Mouse (Mus musculus) stomach, embryonic 16.5 days (tissue): ENCODE measurements around the gene Kcnn4. TPM values are rescaled to one million over a fixed set of nuclear protein-coding genes. Genes with fewer than 3 reads are reported as not detected.
A peak's percentile ranks its signal among the peaks of the same experiment; 100 is the strongest.

Source experiments
- ATAC-seq: fragments of 200-750 bp; cut with Nextera tagmentation; 2 replicates; pipeline ENCODE4 v1.8.0; 2017; ENCODE audit warnings: moderate number of reproducible peaks, moderate TSS enrichment; ENCODE audit not compliant: insufficient read depth, low FRiP score
- H3K27ac ChIP-seq: fragments of 300-500 bp; sonication (generic); 2 replicates; pipeline ENCODE4 v1.5.1; 2014; ENCODE audit warnings: low read length
- H3K27me3 ChIP-seq: fragments of 300-500 bp; sonication (generic); 2 replicates; pipeline ENCODE4 v1.6.1; 2014; ENCODE audit warnings: low read length, control low read depth, mixed read lengths; ENCODE audit not compliant: control insufficient read depth, insufficient read depth
- H3K36me3 ChIP-seq: fragments of 300-500 bp; sonication (generic); 2 replicates; pipeline ENCODE4 v1.6.1; 2014; ENCODE audit warnings: low read length; ENCODE audit not compliant: control insufficient read depth, insufficient read depth
- H3K4me1 ChIP-seq: fragments of 300-500 bp; sonication (generic); 2 replicates; pipeline ENCODE4 v1.6.1; 2014; ENCODE audit warnings: low read length, control low read depth, mixed read lengths; ENCODE audit not compliant: control insufficient read depth, insufficient read depth
- H3K4me2 ChIP-seq: fragments of 300-500 bp; sonication (generic); 2 replicates; pipeline ENCODE4 v1.6.1; 2014; ENCODE audit warnings: low read depth, low read length, mixed read lengths
- H3K4me3 ChIP-seq: fragments of 300-500 bp; sonication (generic); replicated peaks from 2 replicates; pipeline ENCODE4 v1.5.1; 2014; ENCODE audit warnings: mild to moderate bottlenecking, low read length
- H3K9ac ChIP-seq: fragments of 300-500 bp; sonication (generic); 2 replicates; pipeline ENCODE4 v1.6.1; 2014; ENCODE audit warnings: low read length
- H3K9me3 ChIP-seq: fragments of 300-500 bp; sonication (generic); replicated peaks from 2 replicates; pipeline ENCODE4 v1.6.1; 2016; ENCODE audit warnings: low read length, control low read depth; ENCODE audit not compliant: control insufficient read depth
- WGBS: fragments of 180-500 bp; shearing (Covaris S2); extraction: QIAGEN DNeasy Blood & Tissue Kit; methylation state at CpG from one replicate; pipeline ENCODE4 v1.1.7; 2014; 5-methylcytosine and 5-hydroxymethylcytosine counted together
- polyA plus RNA-seq: library from polyadenylated mRNA; unstranded; fragments of >200 nt; fragmentation: Nextera tagmentation; extraction: Ambion mirVana; gene quantifications from 2 replicates; pipeline ENCODE4 v1.2.1, GENCODE M21; 2015

The Kcnn4 gene
- polyA plus RNA-seq, 1 experiment from 2014 or later = 8.5 TPM

DNA sequence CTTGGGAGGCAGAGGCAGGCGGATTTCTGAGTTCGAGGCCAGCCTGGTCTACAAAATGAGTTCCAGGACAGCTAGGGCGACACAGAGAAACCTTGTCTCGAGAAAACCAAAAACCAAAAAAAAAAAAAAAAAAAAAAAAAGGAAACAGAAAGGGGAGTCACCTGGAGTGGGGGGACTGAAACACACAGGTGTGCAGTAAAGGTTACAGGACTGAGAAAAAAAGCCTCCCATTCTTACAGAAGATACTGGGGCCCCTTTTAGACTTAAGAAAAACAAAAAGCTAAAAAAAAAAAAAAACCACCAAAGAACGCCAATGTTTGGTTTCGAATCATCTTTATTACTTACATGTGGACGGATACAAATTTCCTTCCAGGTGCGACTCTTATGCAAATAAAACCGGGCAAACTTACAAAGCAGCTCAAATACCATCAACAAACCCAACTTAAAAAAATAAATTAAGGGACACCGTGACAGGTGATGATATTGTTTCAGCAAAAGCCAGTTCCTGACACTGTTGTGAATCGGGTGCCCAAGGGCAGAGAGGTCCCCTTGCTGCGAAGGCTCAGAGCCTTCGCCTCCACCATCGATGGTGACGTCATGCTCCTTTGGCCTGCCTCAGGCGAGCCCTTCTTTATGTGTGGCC is 12.8 kb downstream of the Kcnn4 start:
- H3K27me3 ChIP-seq = no peaks in the 10 kb centered on the region
- H3K9ac ChIP-seq = no peak overlapping the region
- WGBS = 63% methylated on average over 16 of the region's 16 CpGs
- no peak overlapping the region for H3K4me2 ChIP-seq
- no peak for ATAC-seq
- H3K27ac ChIP-seq = no peak overlapping the region
- H3K9me3 ChIP-seq = no peaks in the 10 kb centered on the region
- no peak overlapping the region for H3K4me3 ChIP-seq
- H3K36me3 ChIP-seq = no peaks in the 10 kb centered on the region
- H3K4me1 ChIP-seq = no peaks in the 10 kb centered on the region

DNA sequence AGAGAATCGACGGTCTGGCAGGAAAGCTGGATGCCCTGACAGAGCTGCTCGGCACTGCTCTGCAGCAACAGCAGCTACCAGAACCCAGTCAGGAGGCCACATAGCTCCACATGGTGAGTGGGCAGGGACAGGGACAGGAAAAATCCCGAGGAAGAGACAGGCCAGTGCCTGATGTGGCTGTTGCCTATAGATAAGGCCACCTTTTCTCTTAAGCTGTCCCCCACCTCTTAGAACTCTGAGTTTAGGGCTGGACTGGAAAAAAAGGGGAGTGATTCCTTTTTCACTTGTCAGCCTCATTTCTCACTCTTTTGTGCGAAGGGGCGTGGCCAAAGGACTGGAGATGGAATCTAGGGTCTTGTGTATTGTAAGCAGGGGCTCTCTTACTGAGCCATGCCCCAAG is 14.0 kb downstream of the Kcnn4 start:
- no peak overlapping the region for H3K4me2 ChIP-seq
- no peak overlapping the region for H3K9ac ChIP-seq
- WGBS = 62% methylated on average over 6 of the region's 6 CpGs
- no peaks in the 10 kb centered on the region for H3K27me3 ChIP-seq
- H3K4me1 ChIP-seq = no peaks in the 10 kb centered on the region
- no peak overlapping the region for H3K27ac ChIP-seq
- ATAC-seq = no peak
- H3K9me3 ChIP-seq = no peaks in the 10 kb centered on the region
- H3K4me3 ChIP-seq = no peak overlapping the region
- no peaks in the 10 kb centered on the region for H3K36me3 ChIP-seq

DNA sequence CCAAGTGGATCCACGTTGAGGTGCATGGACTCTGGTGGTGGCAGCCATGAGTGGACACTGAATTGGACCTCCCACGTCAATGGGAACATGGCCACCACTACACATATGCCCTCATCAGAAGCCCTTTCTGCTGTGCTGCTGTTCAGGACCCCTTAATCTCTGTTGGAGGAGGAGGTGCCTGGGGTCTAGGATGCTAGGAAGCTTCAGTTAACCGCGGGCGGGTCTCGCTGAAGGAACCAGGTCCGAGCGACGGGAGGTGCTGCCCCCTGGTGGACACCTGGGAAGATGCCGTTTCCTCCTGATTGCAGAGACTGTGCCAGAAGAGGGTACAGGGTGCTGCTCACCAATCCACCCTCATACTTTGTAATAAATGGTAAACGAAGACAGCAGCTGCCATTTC is 14.8 kb downstream of the Kcnn4 start:
- H3K4me3 ChIP-seq = no peak overlapping the region
- H3K9me3 ChIP-seq = no peaks in the 10 kb centered on the region
- peak overlapping the region; percentile 36 for H3K4me2 ChIP-seq
- H3K4me1 ChIP-seq = no peaks in the 10 kb centered on the region
- ATAC-seq = no peak
- no peaks in the 10 kb centered on the region for H3K36me3 ChIP-seq
- H3K27ac ChIP-seq = no peak overlapping the region
- H3K9ac ChIP-seq = no peak overlapping the region
- WGBS = 8% methylated on average over 11 of the region's 11 CpGs
- H3K27me3 ChIP-seq = no peaks in the 10 kb centered on the region

DNA sequence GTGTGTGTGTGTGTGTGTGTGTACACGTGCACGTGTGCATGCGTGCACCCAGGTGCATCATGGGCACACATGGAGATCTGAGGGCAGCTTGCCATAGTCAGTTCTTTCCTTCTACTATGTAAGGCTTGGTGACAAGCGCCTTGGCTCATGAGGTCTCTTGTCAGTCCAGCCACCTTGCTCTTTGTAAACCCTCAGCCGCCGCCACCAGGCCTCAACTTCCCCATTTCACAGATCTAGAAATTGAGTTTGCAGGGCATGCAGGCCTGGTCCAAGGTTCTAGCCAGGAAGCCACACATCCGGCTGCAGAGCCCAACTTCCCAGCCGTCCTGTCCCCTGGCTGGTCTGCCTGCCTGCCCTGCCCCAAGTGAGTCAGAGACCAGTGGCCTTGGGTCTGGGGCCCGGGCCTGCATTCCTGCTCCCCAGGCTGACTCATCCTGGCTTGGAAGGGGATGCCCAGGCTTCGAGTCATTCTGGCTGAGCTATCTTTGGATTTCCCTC is 17.0 kb downstream of the Kcnn4 start:
- Histone ChIP-seq H3K36me3 (no peaks in the 10 kb centered on the region), H3K27me3 (no peaks in the 10 kb centered on the region), H3K27ac (no peak overlapping the region), H3K9ac (no peak overlapping the region), H3K4me1 (peaks cover 10% of the 10 kb centered on the region; the same call in 1 of the 2 replicates), H3K4me3 (no peak overlapping the region), H3K4me2 (no peak overlapping the region), H3K9me3 (no peaks in the 10 kb centered on the region)
- ATAC-seq = no peak
- WGBS = 78% methylated on average over 10 of the region's 10 CpGs

DNA sequence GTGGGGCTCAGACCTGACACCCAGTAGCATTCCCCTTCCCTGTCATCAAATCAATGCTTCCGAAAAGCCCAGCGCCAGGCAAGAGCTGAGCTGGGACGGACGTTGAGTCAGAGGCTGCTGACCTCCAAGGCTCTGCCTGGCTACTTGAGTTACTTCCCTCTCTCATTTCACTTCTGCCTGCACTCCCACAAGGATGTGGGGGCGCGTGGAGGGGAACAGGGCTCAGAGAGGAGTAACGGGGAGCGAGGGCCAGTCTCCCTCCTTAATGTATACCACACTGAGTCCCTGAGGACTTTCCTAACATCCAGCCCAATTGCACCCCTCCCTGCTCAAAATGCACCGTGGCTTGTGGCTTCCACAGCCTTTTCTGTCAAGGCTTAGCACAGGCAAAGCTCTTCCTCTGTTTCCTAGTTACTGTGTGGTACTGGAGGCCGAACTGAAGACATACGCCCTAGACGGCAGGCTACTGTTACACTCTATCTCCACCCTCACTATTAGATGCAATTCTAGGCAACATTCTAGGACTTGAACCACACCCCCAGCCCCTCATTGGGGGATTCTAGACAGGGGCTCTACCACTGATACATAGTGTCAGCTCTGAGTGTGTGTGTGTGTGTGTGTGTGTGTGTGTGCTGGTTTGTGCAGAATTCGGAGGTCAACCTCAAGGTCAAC is 19.6 kb downstream of the Kcnn4 start:
- Histone ChIP-seq H3K4me3 (no peak overlapping the region), H3K4me1 (peaks cover 10% of the 10 kb centered on the region; the same call in 1 of the 2 replicates), H3K36me3 (no peaks in the 10 kb centered on the region), H3K4me2 (no peak overlapping the region), H3K9me3 (no peaks in the 10 kb centered on the region), H3K9ac (no peak overlapping the region), H3K27me3 (no peaks in the 10 kb centered on the region), H3K27ac (peak overlapping the region; percentile 68; the same call in 1 of the 2 replicates)
- ATAC-seq = no peak
- 51% methylated on average over 13 of the region's 13 CpGs for WGBS

DNA sequence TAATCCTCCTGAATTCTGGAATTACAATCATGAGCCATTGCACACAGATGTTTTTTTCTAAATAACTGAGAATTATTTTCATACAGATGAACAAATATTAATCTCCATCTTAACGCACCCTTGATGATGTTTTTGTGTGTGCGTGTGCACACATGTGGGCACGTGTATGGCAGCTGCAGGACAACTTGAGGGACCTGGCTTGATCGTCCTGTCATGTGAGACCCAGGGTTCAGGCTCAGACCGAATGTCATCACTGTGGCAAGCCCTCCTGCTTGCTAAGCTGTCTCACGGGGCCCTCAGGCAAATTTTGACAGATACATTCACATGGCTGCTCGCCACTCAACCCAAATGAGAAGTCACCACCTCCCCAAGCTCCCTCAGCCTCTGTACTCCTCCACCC is 20.4 kb downstream of the Kcnn4 start:
- Histone ChIP-seq H3K9me3 (no peaks in the 10 kb centered on the region), H3K36me3 (no peaks in the 10 kb centered on the region), H3K4me3 (no peak overlapping the region), H3K27me3 (no peaks in the 10 kb centered on the region), H3K27ac (peak overlapping the region; percentile 68), H3K4me2 (no peak overlapping the region), H3K9ac (no peak overlapping the region), H3K4me1 (peaks cover 10% of the 10 kb centered on the region; the same call in 1 of the 2 replicates)
- 41% methylated on average over 7 of the region's 7 CpGs for WGBS
- ATAC-seq = no peak

DNA sequence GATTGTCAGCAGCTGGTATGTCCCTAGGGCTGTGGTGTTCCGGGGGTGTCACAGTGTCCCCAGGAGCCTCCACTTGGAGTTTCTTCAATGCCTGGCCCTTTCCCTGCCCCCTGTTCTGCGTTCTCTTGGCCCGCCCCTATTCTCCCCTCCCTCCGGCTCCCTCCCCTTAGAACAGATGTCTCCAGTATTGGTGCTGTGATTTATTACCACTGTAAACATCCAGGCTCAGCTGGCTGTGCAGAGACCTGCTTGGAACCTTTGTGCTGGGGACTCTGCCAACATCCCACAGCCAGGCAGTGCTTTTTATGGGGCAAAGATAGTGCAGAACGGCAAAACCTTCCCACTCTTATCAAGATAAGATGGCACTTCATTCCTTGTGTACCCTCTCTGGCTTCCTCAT is 21.0 kb downstream of the Kcnn4 start:
- no peaks in the 10 kb centered on the region for H3K36me3 ChIP-seq
- H3K4me3 ChIP-seq = peak overlapping the region; percentile 26; the same call in 1 of the 2 replicates
- ATAC-seq = peak; percentile 87
- peak overlapping the region; percentile 50 for H3K27ac ChIP-seq
- H3K4me2 ChIP-seq = peak overlapping the region; percentile 44
- H3K4me1 ChIP-seq = peaks cover 10% of the 10 kb centered on the region; the same call in 1 of the 2 replicates
- 0 out of 2 replicates have a peak overlapping the region, but pooled peaks have one; percentile 59 for H3K9ac ChIP-seq
- H3K9me3 ChIP-seq = no peaks in the 10 kb centered on the region
- WGBS = 6% methylated on average over 5 of the region's 5 CpGs
- H3K27me3 ChIP-seq = no peaks in the 10 kb centered on the region

DNA sequence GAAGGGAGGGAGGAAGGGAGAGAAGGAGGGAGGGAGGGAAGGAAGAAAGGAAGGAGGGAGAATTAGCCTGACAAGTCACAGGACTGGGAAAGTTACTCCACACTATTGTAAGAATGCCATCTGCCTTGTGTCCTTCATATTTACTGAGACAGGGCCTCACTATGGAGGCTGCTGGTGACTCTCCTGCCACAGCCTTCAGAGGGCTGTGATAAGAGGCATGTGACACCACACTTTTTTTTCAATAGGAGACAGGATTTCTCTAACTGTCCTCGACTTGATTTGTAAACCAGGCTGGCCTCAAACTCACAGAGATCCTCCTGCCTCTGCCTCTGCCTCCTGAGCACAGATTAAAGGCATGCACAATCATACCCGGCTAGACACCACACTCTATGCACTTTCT is 21.6 kb downstream of the Kcnn4 start:
- Histone ChIP-seq H3K9ac (no peak overlapping the region), H3K27me3 (no peaks in the 10 kb centered on the region), H3K27ac (peak overlapping the region; percentile 50), H3K4me3 (no peak overlapping the region), H3K4me1 (peaks cover 10% of the 10 kb centered on the region; the same call in 1 of the 2 replicates), H3K36me3 (no peaks in the 10 kb centered on the region), H3K4me2 (peak overlapping the region; percentile 44; the same call in 1 of the 2 replicates), H3K9me3 (no peaks in the 10 kb centered on the region)
- WGBS = 70% methylated on average over 2 of the region's 2 CpGs
- ATAC-seq = no peak

DNA sequence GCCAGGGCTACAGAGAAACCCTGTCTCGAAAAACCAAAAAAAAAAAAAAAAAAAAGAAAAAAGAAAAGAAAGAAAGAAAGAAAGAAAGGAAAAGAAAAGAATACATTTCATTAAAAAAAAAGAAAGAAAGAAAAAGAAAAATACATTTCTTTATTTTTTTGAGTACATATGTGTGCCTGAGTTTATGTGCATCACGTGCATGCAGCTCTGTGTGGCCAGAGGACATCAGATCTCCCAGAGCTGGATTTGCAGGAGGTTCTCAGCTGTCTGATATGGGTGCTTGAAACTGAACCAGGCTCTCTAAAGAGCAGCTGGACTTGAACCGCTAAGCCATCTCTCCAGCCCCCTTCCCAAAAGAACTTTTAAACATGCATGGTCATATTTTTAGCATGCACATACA is 24.0 kb downstream of the Kcnn4 start:
- Histone ChIP-seq H3K9me3 (no peaks in the 10 kb centered on the region), H3K9ac (no peak overlapping the region), H3K36me3 (no peaks in the 10 kb centered on the region), H3K27me3 (no peaks in the 10 kb centered on the region), H3K27ac (no peak overlapping the region), H3K4me1 (peaks cover 12% of the 10 kb centered on the region), H3K4me2 (no peak overlapping the region), H3K4me3 (no peak overlapping the region)
- ATAC-seq = no peak
- 82% methylated on average over 2 of the region's 3 CpGs for WGBS
